16 mouse cellular contexts compared by ENCODE assay signal in the genomic region with DNA sequence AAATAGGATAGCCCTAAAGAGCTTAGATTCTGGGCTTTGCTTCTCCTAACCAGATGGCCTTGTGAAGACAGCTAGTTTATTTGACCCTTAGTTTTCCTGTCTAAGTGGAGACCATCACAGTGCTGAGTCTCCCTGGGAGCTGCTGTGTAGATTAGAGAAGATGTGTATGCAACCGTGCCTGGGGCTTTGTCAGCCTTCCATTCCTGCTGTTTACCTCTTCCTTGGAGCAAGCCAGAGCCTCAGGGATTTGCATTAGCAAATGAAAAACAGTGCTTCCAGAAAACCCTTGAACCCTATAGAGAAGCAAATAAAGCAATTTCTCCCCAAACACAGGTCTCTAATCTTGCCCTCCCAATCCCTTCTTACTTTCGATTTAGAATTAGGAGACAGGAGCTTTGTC.
"Had no signal": no experiment of that assay in that cellular context is flagged by ENCODE, and none has a peak within 500 bp of the region (broad histone marks: within the 10 kb centered on the region; RNA-seq: fewer than 3 reads in every experiment).

No protein-coding gene starts in this region.

- H3K36me3 ChIP-seq: limb, embryonic 12.5 days; limb, embryonic 15.5 days; lung, embryonic 15.5 days; midbrain, embryonic 10.5 days; midbrain, embryonic 13.5 days; stomach, embryonic 15.5 days had no signal

- H3K27me3 ChIP-seq: limb, embryonic 12.5 days; limb, embryonic 15.5 days; lung, embryonic 15.5 days; midbrain, embryonic 13.5 days; stomach, embryonic 15.5 days had no signal

- H3K27ac ChIP-seq: layer of hippocampus, adult 2 months; limb, embryonic 12.5 days; limb, embryonic 15.5 days; liver, embryonic 14.5 days; lung, embryonic 15.5 days; midbrain, embryonic 10.5 days; midbrain, embryonic 13.5 days; stomach, embryonic 15.5 days had no signal

- H3K4me3 ChIP-seq: layer of hippocampus, adult 2 months; limb, embryonic 12.5 days; limb, embryonic 15.5 days; lung, embryonic 15.5 days; midbrain, embryonic 10.5 days; midbrain, embryonic 13.5 days; stomach, embryonic 15.5 days had no signal

- H3K9me3 ChIP-seq: limb, embryonic 12.5 days; limb, embryonic 15.5 days; lung, embryonic 15.5 days; midbrain, embryonic 10.5 days; midbrain, embryonic 13.5 days; stomach, embryonic 15.5 days had no signal

- H3K9ac ChIP-seq: limb, embryonic 12.5 days; limb, embryonic 15.5 days; liver, embryonic 14.5 days; liver, postnatal 0 days; lung, embryonic 15.5 days; midbrain, embryonic 13.5 days; stomach, embryonic 15.5 days had no signal

- H3K4me1 ChIP-seq: limb, embryonic 15.5 days; lung, embryonic 15.5 days; stomach, embryonic 15.5 days had no signal

- DNase-seq: kidney, adult 18-20 months; kidney, postnatal 14 days; kidney, postnatal 4 days; liver, postnatal 0 days; lung, postnatal 10 days; lung, postnatal 4 days; right cerebral cortex, postnatal 4 days; thymus, postnatal 25 days had no signal
